Comparison of ENCODE assay signal across 17 mouse cellular contexts in genomic region chr4:44620241-44620640, GRCm38 (mm10).
DNase-seq lines count a peak whose midpoint lies in the region; ATAC-seq and TF ChIP-seq lines count a peak whose summit lies in the region.
"Had no signal": no experiment of that assay in that cellular context is flagged by ENCODE, and none has a peak within 500 bp of the region (broad histone marks: within the 10 kb centered on the region; RNA-seq: fewer than 3 reads in every experiment).

No protein-coding gene starts in this region.

- no peaks in the 10 kb centered on the region for H3K36me3 ChIP-seq in liver, postnatal 0 days (replicated peaks; ENCODE audit: insufficient read depth, low read length)
- H3K36me3 ChIP-seq in liver, embryonic 12.5 days: no peaks in the 10 kb centered on the region
- no peaks in the 10 kb centered on the region for H3K36me3 ChIP-seq in ES-Bruce4 (ENCODE audit: control insufficient read depth, insufficient read depth, low read length, poor library complexity, severe bottlenecking)
- H3K36me3 ChIP-seq: heart, embryonic 13.5 days; liver, embryonic 15.5 days had no signal

- H3K9me3 ChIP-seq in liver, postnatal 0 days (ENCODE audit: low read length): no peaks in the 10 kb centered on the region
- H3K9me3 ChIP-seq in liver, embryonic 12.5 days (replicated peaks): no peaks in the 10 kb centered on the region
- H3K9me3 ChIP-seq in ES-Bruce4 (replicated peaks; ENCODE audit: control insufficient read depth, insufficient read depth, low read length, poor library complexity, severe bottlenecking): no peaks in the 10 kb centered on the region
- H3K9me3 ChIP-seq: forebrain, embryonic 13.5 days; heart, embryonic 13.5 days; liver, embryonic 15.5 days; midbrain, embryonic 10.5 days had no signal

- no peak for TF ChIP-seq POLR2A in ES-Bruce4 (IDR thresholded peaks at IDR 0.05; ENCODE audit: insufficient read depth, low read length)

- H3K4me1 ChIP-seq in liver, postnatal 0 days (ENCODE audit: insufficient read depth): no peaks in the 10 kb centered on the region
- no peaks in the 10 kb centered on the region for H3K4me1 ChIP-seq in liver, embryonic 12.5 days
- no peaks in the 10 kb centered on the region for H3K4me1 ChIP-seq in ES-Bruce4 (ENCODE audit: control insufficient read depth, insufficient read depth, low read length)
- H3K4me1 ChIP-seq: forebrain, embryonic 13.5 days; heart, embryonic 13.5 days; liver, embryonic 15.5 days; midbrain, embryonic 10.5 days had no signal

- no peak for TF ChIP-seq EP300 in liver, postnatal 0 days (IDR thresholded peaks at IDR 0.05; ENCODE audit: low read depth)
- no peak for TF ChIP-seq EP300 in ES-Bruce4 (IDR thresholded peaks at IDR 0.05; ENCODE audit: insufficient read depth, low read depth, low read length)

- H3K9ac ChIP-seq in liver, postnatal 0 days (replicated peaks): no peak overlapping the region
- no peak overlapping the region for H3K9ac ChIP-seq in liver, embryonic 12.5 days
- no peak overlapping the region for H3K9ac ChIP-seq in ES-Bruce4 (ENCODE audit: low read depth, poor library complexity, severe bottlenecking)
- H3K9ac ChIP-seq: forebrain, embryonic 13.5 days; heart, embryonic 13.5 days; liver, embryonic 15.5 days had no signal

- no peak overlapping the region for H3K4me3 ChIP-seq in gastrocnemius, adult 2 months
- H3K4me3 ChIP-seq in liver, postnatal 0 days (ENCODE audit: low read depth, low read length): no peak overlapping the region
- no peak overlapping the region for H3K4me3 ChIP-seq in liver, embryonic 12.5 days
- no peak overlapping the region for H3K4me3 ChIP-seq in ES-Bruce4 (ENCODE audit: low read depth, low read length)
- H3K4me3 ChIP-seq: forebrain, embryonic 13.5 days; heart, embryonic 13.5 days; liver, embryonic 15.5 days; midbrain, embryonic 10.5 days had no signal

- H3K4me2 ChIP-seq in liver, postnatal 0 days (ENCODE audit: low read depth, low read length): no peak overlapping the region
- no peak overlapping the region for H3K4me2 ChIP-seq in liver, embryonic 12.5 days
- H3K4me2 ChIP-seq: forebrain, embryonic 13.5 days; heart, embryonic 13.5 days; liver, embryonic 15.5 days had no signal

- ATAC-seq in liver, postnatal 0 days: no peak
- ATAC-seq in liver, embryonic 12.5 days: no peak
- ATAC-seq: forebrain, embryonic 13.5 days had no signal

- H3K27ac ChIP-seq in gastrocnemius, adult 2 months: no peak overlapping the region
- no peak overlapping the region for H3K27ac ChIP-seq in liver, postnatal 0 days (ENCODE audit: low read depth)
- H3K27ac ChIP-seq in liver, embryonic 12.5 days: no peak overlapping the region
- H3K27ac ChIP-seq in ES-Bruce4 (ENCODE audit: insufficient read depth, low read length): no peak overlapping the region
- H3K27ac ChIP-seq: forebrain, embryonic 13.5 days; heart, embryonic 13.5 days; liver, embryonic 15.5 days; midbrain, embryonic 10.5 days had no signal

- H3K27me3 ChIP-seq in liver, postnatal 0 days (ENCODE audit: insufficient read depth, low read length): no peaks in the 10 kb centered on the region
- H3K27me3 ChIP-seq in liver, embryonic 12.5 days (replicated peaks): no peaks in the 10 kb centered on the region; the same call in 1 of the 2 replicates
- no peaks in the 10 kb centered on the region for H3K27me3 ChIP-seq in ES-Bruce4 (ENCODE audit: control insufficient read depth, insufficient read depth, low read length, poor library complexity, severe bottlenecking)
- H3K27me3 ChIP-seq: forebrain, embryonic 13.5 days; liver, embryonic 15.5 days had no signal

- intact Hi-C loops in gastrocnemius, adult 2 months (cut with DNase I): no loop called here

- no peak for DNase-seq in gastrocnemius, adult 2 months
- DNase-seq in gastrocnemius, postnatal 25 days: no peak
- DNase-seq in liver, postnatal 0 days: no peak
- DNase-seq in induced T-regulatory cell, adult 2 months (ENCODE audit: low read depth): peak; percentile 2
- DNase-seq in spleen, adult 12 weeks (ENCODE audit: low spot score): no peak
- no peak for DNase-seq in ovary, postnatal 10 days (ENCODE audit: low spot score)
- DNase-seq: cerebellum, adult 11-12 months; cerebellum, postnatal 25 days; heart, postnatal 4 days; lung, postnatal 4 days; retina, postnatal 1 day had no signal

- TF ChIP-seq CTCF in gastrocnemius, adult 2 months (IDR thresholded peaks at IDR 0.05): peak; percentile 8; the same call in 1 of the 2 replicates
- TF ChIP-seq CTCF in liver, postnatal 0 days (IDR thresholded peaks at IDR 0.05; ENCODE audit: low read depth): peak; percentile 24
- peak; percentile 57 for TF ChIP-seq CTCF in ES-Bruce4 (IDR thresholded peaks at IDR 0.05; ENCODE audit: low read depth, low read length)

- WGBS in liver, postnatal 0 days (ENCODE audit: insufficient replicate concordance): 84% methylated on average over 5 of the region's 5 CpGs
- 88% methylated on average over 5 of the region's 5 CpGs for WGBS in liver, embryonic 12.5 days (ENCODE audit: insufficient replicate concordance)
